Mouse (Mus musculus): ENCODE measurements at regions not wholly inside any gene's neighbourhood (a gene's known extent, or its start where the extent isn't known, plus 50 kb on each side); places are given as distances from the start of the nearest gene placed in this dataset.

GRCm38 (mm10) chr3:33918785-33919184 is 74.7 kb upstream of the Ccdc39 start:
- no peaks in the 10 kb centered on the region for H3K36me3 ChIP-seq
- peak overlapping the region; percentile 16; the same call in 1 of the 2 replicates for H3K4me2 ChIP-seq
- no peaks in the 10 kb centered on the region for H3K4me1 ChIP-seq (replicated peaks)
- H3K27ac ChIP-seq (ENCODE audit: poor library complexity, severe bottlenecking), result no peak overlapping the region
- 6% methylated on average over 10 of the region's 10 CpGs for WGBS
- H3K4me3 ChIP-seq, result no peak overlapping the region
- H3K27me3 ChIP-seq (replicated peaks), result no peaks in the 10 kb centered on the region
- no peaks in the 10 kb centered on the region for H3K9me3 ChIP-seq (replicated peaks)
- no peak overlapping the region for H3K9ac ChIP-seq
- no peak for ATAC-seq (ENCODE audit: insufficient number of reproducible peaks, low FRiP score)

- Histone ChIP-seq H3K36me3 (no peaks in the 10 kb centered on the region), H3K4me3 (no peak overlapping the region), H3K9me3 (replicated peaks) (peaks cover 5% of the 10 kb centered on the region; the same call in 1 of the 2 replicates), H3K9ac (no peak overlapping the region), H3K4me2 (no peak overlapping the region), H3K4me1 (replicated peaks) (no peaks in the 10 kb centered on the region), H3K27ac (ENCODE audit: poor library complexity, severe bottlenecking) (no peak overlapping the region), H3K27me3 (replicated peaks) (no peaks in the 10 kb centered on the region)
- 74% methylated on average over 4 of the region's 4 CpGs for WGBS
- ATAC-seq (ENCODE audit: insufficient number of reproducible peaks, low FRiP score), result no peak
Measured at GRCm38 (mm10) chr3:33925072-33925471, 81.0 kb upstream of the Ccdc39 start.

DNA sequence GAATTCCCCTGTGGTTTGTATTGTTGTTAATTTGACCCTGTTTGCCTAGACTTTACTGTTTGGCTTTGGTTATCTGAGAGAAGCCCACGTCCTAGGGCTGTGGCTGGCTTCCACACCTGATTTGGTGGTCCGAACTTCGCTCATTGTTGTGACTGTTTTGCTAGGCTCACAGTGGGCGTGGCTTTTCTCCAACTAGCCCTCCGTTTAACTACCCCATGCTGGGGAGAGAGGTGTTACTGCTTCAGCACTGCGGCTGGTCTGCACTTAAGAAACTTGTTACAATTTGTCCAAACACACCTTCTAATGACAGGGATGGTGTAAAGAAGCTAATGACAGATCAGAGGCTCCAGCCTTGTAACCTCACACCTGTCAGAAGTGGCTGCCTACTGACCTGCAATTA is 64.7 kb upstream of the Fxr1 start:
- H3K4me1 ChIP-seq (replicated peaks), result peaks cover 12% of the 10 kb centered on the region; the same call in 1 of the 2 replicates
- H3K27ac ChIP-seq (ENCODE audit: poor library complexity, severe bottlenecking), result no peak overlapping the region
- 2% methylated on average over 6 of the region's 6 CpGs for WGBS
- H3K9me3 ChIP-seq (replicated peaks), result 0 out of 2 replicates have a peak, but pooled peaks cover 3% of the 10 kb centered on the region
- no peak overlapping the region for H3K9ac ChIP-seq
- no peak overlapping the region for H3K4me3 ChIP-seq
- no peaks in the 10 kb centered on the region for H3K36me3 ChIP-seq
- H3K4me2 ChIP-seq, result peak overlapping the region; percentile 27; the same call in 1 of the 2 replicates
- no peak for ATAC-seq (ENCODE audit: insufficient number of reproducible peaks, low FRiP score)
- no peaks in the 10 kb centered on the region for H3K27me3 ChIP-seq (replicated peaks)

GRCm38 (mm10) chr3:33955854-33956624 is 63.7 kb upstream of the Fxr1 start:
- ATAC-seq (ENCODE audit: insufficient number of reproducible peaks, low FRiP score), result no peak
- Histone ChIP-seq H3K9me3 (replicated peaks) (0 out of 2 replicates have a peak, but pooled peaks cover 3% of the 10 kb centered on the region), H3K4me2 (peak overlapping the region; percentile 58), H3K4me3 (peak overlapping the region; percentile 9; the same call in 1 of the 2 replicates), H3K9ac (no peak overlapping the region), H3K27me3 (replicated peaks) (no peaks in the 10 kb centered on the region), H3K4me1 (replicated peaks) (peaks cover 12% of the 10 kb centered on the region; the same call in 1 of the 2 replicates), H3K27ac (ENCODE audit: poor library complexity, severe bottlenecking) (no peak overlapping the region), H3K36me3 (no peaks in the 10 kb centered on the region)
- 1% methylated on average over 19 of the region's 19 CpGs for WGBS

- no peaks in the 10 kb centered on the region for H3K36me3 ChIP-seq
- H3K9ac ChIP-seq, result no peak overlapping the region
- no peaks in the 10 kb centered on the region for H3K27me3 ChIP-seq (replicated peaks)
- ATAC-seq (ENCODE audit: insufficient number of reproducible peaks, low FRiP score), result no peak
- no peak overlapping the region for H3K27ac ChIP-seq (ENCODE audit: poor library complexity, severe bottlenecking)
- 0 out of 2 replicates have a peak, but pooled peaks cover 3% of the 10 kb centered on the region for H3K9me3 ChIP-seq (replicated peaks)
- H3K4me1 ChIP-seq (replicated peaks), result peaks cover 12% of the 10 kb centered on the region; the same call in 1 of the 2 replicates
- H3K4me3 ChIP-seq, result no peak overlapping the region
- H3K4me2 ChIP-seq, result no peak overlapping the region
- WGBS, result 43% methylated on average over 3 of the region's 3 CpGs
Measured at GRCm38 (mm10) chr3:33956625-33957023, 63.1 kb upstream of the Fxr1 start.

DNA sequence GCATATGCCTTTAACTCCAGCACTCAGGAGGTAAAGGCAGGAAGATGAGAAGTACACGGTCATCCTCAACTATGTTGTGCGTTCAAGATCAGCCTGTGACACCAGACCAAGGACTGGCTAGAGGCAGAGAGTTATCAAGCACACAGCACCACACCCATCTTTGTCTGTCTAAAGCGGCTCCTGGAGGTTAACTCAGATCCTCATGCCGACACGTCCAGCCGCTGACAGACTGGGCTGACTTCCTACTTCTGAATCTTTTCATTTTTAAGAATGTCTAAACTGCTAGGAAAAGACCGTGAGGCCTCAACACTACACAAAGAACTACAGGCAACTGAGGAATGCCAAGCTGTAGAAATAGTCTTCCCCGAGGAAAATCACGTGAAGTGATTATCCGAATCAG is 62.1 kb upstream of the Fxr1 start:
- WGBS, result 65% methylated on average over 10 of the region's 10 CpGs
- no peaks in the 10 kb centered on the region for H3K27me3 ChIP-seq (replicated peaks)
- no peak overlapping the region for H3K9ac ChIP-seq

DNA sequence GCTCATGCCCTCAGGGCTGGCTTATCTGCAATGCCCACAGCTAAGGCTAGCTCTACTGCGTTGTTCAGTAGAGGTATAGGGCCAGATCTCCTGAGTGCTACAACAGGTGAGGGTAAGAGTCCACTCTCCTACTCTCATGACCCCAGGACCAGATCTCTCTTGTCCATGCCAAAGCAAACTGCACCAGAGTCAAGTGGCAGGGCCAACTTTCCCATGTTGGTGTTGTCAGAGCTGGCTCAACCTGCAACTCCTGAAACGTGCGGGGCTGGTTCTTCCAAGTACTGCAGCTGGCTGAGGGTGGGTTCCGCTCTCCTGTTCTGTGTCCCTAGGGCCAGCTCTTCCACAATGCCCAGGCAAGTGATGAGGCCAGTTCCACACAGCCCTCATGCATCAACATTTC is 61.5 kb upstream of the Fxr1 start:
- no peak overlapping the region for H3K27ac ChIP-seq (ENCODE audit: poor library complexity, severe bottlenecking)
- H3K4me1 ChIP-seq (replicated peaks), result peaks cover 12% of the 10 kb centered on the region; the same call in 1 of the 2 replicates
- H3K9me3 ChIP-seq (replicated peaks), result 0 out of 2 replicates have a peak, but pooled peaks cover 3% of the 10 kb centered on the region
- H3K9ac ChIP-seq, result no peak overlapping the region
- no peaks in the 10 kb centered on the region for H3K27me3 ChIP-seq (replicated peaks)
- H3K4me2 ChIP-seq, result no peak overlapping the region
- ATAC-seq (ENCODE audit: insufficient number of reproducible peaks, low FRiP score), result no peak
- H3K36me3 ChIP-seq, result no peaks in the 10 kb centered on the region
- no peak overlapping the region for H3K4me3 ChIP-seq
- WGBS, result 81% methylated on average over 4 of the region's 4 CpGs

More for the DNA sequence above, 62.1 kb upstream of the Fxr1 start:
- H3K9me3 ChIP-seq (replicated peaks), result 0 out of 2 replicates have a peak, but pooled peaks cover 3% of the 10 kb centered on the region
- no peak overlapping the region for H3K4me2 ChIP-seq
- H3K4me1 ChIP-seq (replicated peaks), result peaks cover 12% of the 10 kb centered on the region; the same call in 1 of the 2 replicates
- no peak for ATAC-seq (ENCODE audit: insufficient number of reproducible peaks, low FRiP score)
- no peaks in the 10 kb centered on the region for H3K36me3 ChIP-seq
- H3K4me3 ChIP-seq, result no peak overlapping the region
- no peak overlapping the region for H3K27ac ChIP-seq (ENCODE audit: poor library complexity, severe bottlenecking)

DNA sequence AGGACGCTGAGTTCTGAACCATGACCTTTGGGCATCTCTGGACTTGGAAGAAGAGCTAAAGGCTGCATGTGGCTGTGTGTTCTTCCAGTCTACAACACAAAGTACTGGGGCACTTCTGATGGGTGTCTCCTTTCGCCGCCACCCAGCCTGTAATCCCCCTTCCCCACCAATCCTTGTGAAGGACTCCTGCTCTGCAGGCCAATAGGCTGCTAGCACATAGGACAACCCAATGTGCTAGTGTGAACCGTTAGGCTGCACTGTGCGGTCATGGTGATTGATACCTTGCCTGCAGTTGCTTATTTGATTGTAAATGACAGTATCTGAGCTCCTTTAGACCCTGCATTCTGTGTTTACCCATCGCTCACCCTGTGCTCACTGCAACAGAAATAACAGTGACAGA is 59.5 kb upstream of the Fxr1 start:
- H3K4me1 ChIP-seq (replicated peaks), result peaks cover 7% of the 10 kb centered on the region; the same call in 1 of the 2 replicates
- no peak overlapping the region for H3K4me3 ChIP-seq
- H3K36me3 ChIP-seq, result no peaks in the 10 kb centered on the region
- H3K27ac ChIP-seq (ENCODE audit: poor library complexity, severe bottlenecking), result no peak overlapping the region
- no peak overlapping the region for H3K4me2 ChIP-seq
- no peak overlapping the region for H3K9ac ChIP-seq
- H3K27me3 ChIP-seq (replicated peaks), result no peaks in the 10 kb centered on the region
- 55% methylated on average over 6 of the region's 6 CpGs for WGBS
- no peaks in the 10 kb centered on the region for H3K9me3 ChIP-seq (replicated peaks)
- ATAC-seq (ENCODE audit: insufficient number of reproducible peaks, low FRiP score), result no peak

DNA sequence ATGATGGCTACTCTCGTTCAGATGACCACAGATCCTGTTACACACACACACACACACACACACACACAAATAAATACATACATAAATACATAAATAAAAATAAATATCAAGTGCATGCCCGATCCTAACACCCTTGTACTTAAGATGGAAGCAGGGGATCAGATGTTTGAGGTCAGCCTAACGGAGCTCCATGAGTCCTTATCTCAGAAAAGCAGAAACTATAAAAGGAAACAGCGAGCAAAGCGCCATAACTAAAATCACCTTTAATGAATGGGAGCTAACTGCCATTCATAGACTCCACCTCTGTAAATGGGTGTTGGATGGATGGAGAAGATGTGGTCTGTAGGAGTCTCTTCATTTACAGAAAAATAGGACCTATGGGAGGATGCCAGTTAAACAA is 56.8 kb upstream of the Fxr1 start:
- Histone ChIP-seq H3K9ac (no peak overlapping the region), H3K27ac (ENCODE audit: poor library complexity, severe bottlenecking) (no peak overlapping the region), H3K4me2 (no peak overlapping the region), H3K4me3 (no peak overlapping the region), H3K4me1 (replicated peaks) (0 out of 2 replicates have a peak, but pooled peaks cover 2% of the 10 kb centered on the region), H3K9me3 (replicated peaks) (no peaks in the 10 kb centered on the region), H3K36me3 (no peaks in the 10 kb centered on the region), H3K27me3 (replicated peaks) (no peaks in the 10 kb centered on the region)
- WGBS, result 63% methylated on average over 5 of the region's 5 CpGs
- ATAC-seq (ENCODE audit: insufficient number of reproducible peaks, low FRiP score), result no peak

GRCm38 (mm10) chr3:33967184-33967583 is 52.6 kb upstream of the Fxr1 start:
- Histone ChIP-seq H3K27me3 (replicated peaks) (no peaks in the 10 kb centered on the region), H3K9me3 (replicated peaks) (no peaks in the 10 kb centered on the region), H3K4me2 (no peak overlapping the region), H3K36me3 (no peaks in the 10 kb centered on the region), H3K4me1 (replicated peaks) (0 out of 2 replicates have a peak, but pooled peaks cover 2% of the 10 kb centered on the region), H3K27ac (ENCODE audit: poor library complexity, severe bottlenecking) (no peak overlapping the region), H3K9ac (no peak overlapping the region), H3K4me3 (no peak overlapping the region)
- ATAC-seq (ENCODE audit: insufficient number of reproducible peaks, low FRiP score), result no peak
- WGBS, result 55% methylated on average over 8 of the region's 8 CpGs

Measured in heart, embryonic 12.5 days (tissue).